Mouse (Mus musculus) skeletal muscle tissue, postnatal 0 days (tissue): Measurements from ENCODE around the gene Wdr18. TPM values are rescaled to one million over a fixed set of nuclear protein-coding genes. Genes with fewer than 3 reads are reported as not detected.

ENCODE experiments used
- polyA plus RNA-seq: library from polyadenylated mRNA; unstranded; fragments of >200 nt; fragmentation: Nextera tagmentation; extraction: Ambion mirVana; gene quantifications from 2 replicates; pipeline ENCODE4 v1.2.1, GENCODE M21; 2015

Wdr18 gene
- polyA plus RNA-seq = 55.1 and 61.1 TPM in 2 replicates

GRCm38 (mm10) chr10:79959847-79960601 lies at the start of gene Wdr18:
Gene Wdr18 (plus strand): TSS chr10:79960152.

GRCm38 (mm10) chr10:79910556-79910955 lies 49.4 kb upstream of the Wdr18 start, which contains the start of gene Gm26602:
Gene Gm26602 (plus strand): TSS chr10:79910856.

GRCm38 (mm10) chr10:79916808-79917531 lies 43.0 kb upstream of the Wdr18 start, which contains the start of gene Kiss1r:
Gene Kiss1r (plus strand): TSS chr10:79916971.

GRCm38 (mm10) chr10:79920958-79921535 lies 38.9 kb upstream of the Wdr18 start, which contains the start of gene R3hdm4:
Gene R3hdm4 (minus strand): TSS chr10:79921208.

GRCm38 (mm10) chr10:79926491-79927323 lies 33.2 kb upstream of the Wdr18 start, which contains the start of gene Arid3a:
Gene Arid3a (plus strand): TSS chr10:79927043.

GRCm38 (mm10) chr10:79970415-79971182 lies 10.6 kb downstream of the Wdr18 start, which contains the start of gene Grin3b:
Gene Grin3b (plus strand): TSS chr10:79970715.

GRCm38 (mm10) chr10:79984195-79984816 lies 24.4 kb downstream of the Wdr18 start, which contains the start of gene Tmem259:
Gene Tmem259 (minus strand): TSS chr10:79984330.

GRCm38 (mm10) chr10:79988506-79989271 lies 28.7 kb downstream of the Wdr18 start, which contains the start of gene Cnn2:
Gene Cnn2 (plus strand): TSS chr10:79988584.

GRCm38 (mm10) chr10:79996272-79997033 lies 36.5 kb downstream of the Wdr18 start, which contains the start of gene Abca7:
Gene Abca7 (plus strand): TSS chr10:79996494.

GRCm38 (mm10) chr10:80016511-80016910 lies 56.6 kb downstream of the Wdr18 start, which contains the start of gene Arhgap45:
Gene Arhgap45 (plus strand): TSS chr10:80016653.

Other genes with a start within 250 kb of the Wdr18 start
- gene Hcn2, start 243.5 kb upstream of the Wdr18 start, polyA plus RNA-seq = 0.04 and 0.10 TPM in 2 replicates
- gene Polrmt, start 213.6 kb upstream of the Wdr18 start, polyA plus RNA-seq = 22.6 and 26.4 TPM in 2 replicates
- gene Fgf22, start 205.1 kb upstream of the Wdr18 start, polyA plus RNA-seq = 0.14 and 0.51 TPM in 2 replicates
- gene Rnf126, start 193.2 kb upstream of the Wdr18 start, polyA plus RNA-seq = 58.3 and 61.0 TPM in 2 replicates
- gene Fstl3, start 182.9 kb upstream of the Wdr18 start, polyA plus RNA-seq = 3.3 and 3.8 TPM in 2 replicates
- not detected in 2 replicates for gene Prss57, start 169.2 kb upstream of the Wdr18 start, polyA plus RNA-seq
- 22.3 and 27.1 TPM in 2 replicates for gene Palm, start 166.6 kb upstream of the Wdr18 start, polyA plus RNA-seq
- not detected in 2 replicates for gene Misp, start 139.2 kb upstream of the Wdr18 start, polyA plus RNA-seq
- 49.8 and 68.7 TPM in 2 replicates for gene Ptbp1, start 105.7 kb upstream of the Wdr18 start, polyA plus RNA-seq
- gene Prtn3, start 85.7 kb upstream of the Wdr18 start, polyA plus RNA-seq = 0.76 and 0.79 TPM in 2 replicates
- gene Plppr3, start 85.5 kb upstream of the Wdr18 start, polyA plus RNA-seq = 1.9 TPM in 2 replicates
- 0.24 and 1.7 TPM in 2 replicates for gene Elane, start 73.9 kb upstream of the Wdr18 start, polyA plus RNA-seq
- 53.1 and 1,890 TPM in 2 replicates for gene Cfd, start 69.3 kb upstream of the Wdr18 start, polyA plus RNA-seq
- gene Med16, start 51.2 kb upstream of the Wdr18 start, polyA plus RNA-seq = 22.4 and 23.7 TPM in 2 replicates
- 15.9 TPM in 1 of 2 replicates, not detected in the other for gene Gm26602, start 49.3 kb upstream of the Wdr18 start, polyA plus RNA-seq
- gene Kiss1r, start 43.2 kb upstream of the Wdr18 start, polyA plus RNA-seq = 0.36 and 0.54 TPM in 2 replicates
- gene R3hdm4, start 38.9 kb upstream of the Wdr18 start, polyA plus RNA-seq = 89.9 and 90.5 TPM in 2 replicates
- gene Arid3a, start 33.1 kb upstream of the Wdr18 start, polyA plus RNA-seq = 0.69 and 2.1 TPM in 2 replicates
- 0.32 and 0.43 TPM in 2 replicates for gene Grin3b, start 10.6 kb downstream of the Wdr18 start, polyA plus RNA-seq
- gene Tmem259, start 24.2 kb downstream of the Wdr18 start, polyA plus RNA-seq = 23.1 and 23.6 TPM in 2 replicates
- gene Cnn2, start 28.4 kb downstream of the Wdr18 start, polyA plus RNA-seq = 44.5 and 55.3 TPM in 2 replicates
- 1.5 TPM in 2 replicates for gene Abca7, start 36.3 kb downstream of the Wdr18 start, polyA plus RNA-seq
- gene Arhgap45, start 56.5 kb downstream of the Wdr18 start, polyA plus RNA-seq = 2.7 and 4.2 TPM in 2 replicates
- 132 and 134 TPM in 2 replicates for gene Polr2e, start 79.6 kb downstream of the Wdr18 start, polyA plus RNA-seq
- 705 and 782 TPM in 2 replicates for gene Gpx4, start 87.0 kb downstream of the Wdr18 start, polyA plus RNA-seq
- 4.7 and 5.6 TPM in 2 replicates for gene Sbno2, start 145.4 kb downstream of the Wdr18 start, polyA plus RNA-seq
- gene Stk11, start 155.7 kb downstream of the Wdr18 start, polyA plus RNA-seq = 13.9 and 16.6 TPM in 2 replicates
- 1,084 and 1,218 TPM in 2 replicates for gene Atp5d, start 178.5 kb downstream of the Wdr18 start, polyA plus RNA-seq
- gene Cbarp, start 180.7 kb downstream of the Wdr18 start, polyA plus RNA-seq = 0.37 and 0.73 TPM in 2 replicates
- gene Midn, start 188.1 kb downstream of the Wdr18 start, polyA plus RNA-seq = 6.1 and 8.5 TPM in 2 replicates
- gene Cirbp, start 205.8 kb downstream of the Wdr18 start, polyA plus RNA-seq = 202 and 207 TPM in 2 replicates
- 4.9 and 6.3 TPM in 2 replicates for gene 1600002K03Rik, start 212.8 kb downstream of the Wdr18 start, polyA plus RNA-seq
- gene Efna2, start 219.3 kb downstream of the Wdr18 start, polyA plus RNA-seq = 3.7 and 4.3 TPM in 2 replicates